ENCODE assay signal across 22 mouse cellular contexts in the genomic region with DNA sequence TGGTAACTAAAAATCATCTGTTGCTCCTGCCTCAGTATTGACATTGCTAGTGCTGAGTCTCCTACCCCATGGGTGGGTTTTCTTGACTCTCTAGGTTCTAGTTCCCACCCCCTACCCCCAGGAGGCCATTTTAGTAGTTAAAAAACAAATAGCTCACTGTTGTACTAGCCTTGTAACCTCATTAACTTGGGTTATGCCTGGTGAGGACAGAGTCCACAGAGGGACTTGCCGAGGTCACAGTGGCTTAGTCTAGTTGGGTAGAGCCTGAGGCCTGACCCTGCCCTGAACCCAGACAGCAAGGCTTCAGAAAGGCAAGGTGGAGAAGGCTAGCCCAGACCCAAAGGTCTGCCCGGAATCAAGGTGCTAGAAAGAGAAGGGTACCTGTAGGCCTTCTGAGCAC. TPM values are rescaled to one million over a fixed set of nuclear protein-coding genes. Genes with fewer than 3 reads are reported as not detected.
DNase-seq lines count a peak whose midpoint lies in the region; ATAC-seq and TF ChIP-seq lines count a peak whose summit lies in the region.
"Had no signal": no experiment of that assay in that cellular context is flagged by ENCODE, and none has a peak within 500 bp of the region (broad histone marks: within the 10 kb centered on the region; RNA-seq: fewer than 3 reads in every experiment).

No protein-coding gene starts in this region.

- ATAC-seq in kidney, embryonic 15.5 days (replicated peaks; ENCODE audit: low FRiP score), result no peak
- ATAC-seq in heart, embryonic 12.5 days (ENCODE audit: insufficient number of reproducible peaks, low FRiP score), result no peak

- H3K36me3 ChIP-seq in kidney, embryonic 15.5 days, result peaks cover 51% of the 10 kb centered on the region
- peaks cover 58% of the 10 kb centered on the region for H3K36me3 ChIP-seq in heart, embryonic 12.5 days

- no peaks in the 10 kb centered on the region for H3K27me3 ChIP-seq in kidney, embryonic 15.5 days
- no peaks in the 10 kb centered on the region for H3K27me3 ChIP-seq in heart, embryonic 12.5 days (replicated peaks)
- H3K27me3 ChIP-seq: heart, embryonic 15.5 days; hindbrain, embryonic 13.5 days; limb, embryonic 13.5 days had no signal

- DNase-seq in kidney, adult 11 months, result peak; percentile 72
- no peak for DNase-seq in layer of hippocampus, adult 2 months (ENCODE audit: low spot score in 2 of 2)
- DNase-seq in layer of hippocampus, adult 9-10 months (ENCODE audit: low spot score), result no peak
- DNase-seq in kidney, postnatal 36 days, result peak; percentile 56 to 71
- DNase-seq: cerebellum, adult 11 months; cerebellum, adult 9-11 months; heart, postnatal 36 days; layer of hippocampus, postnatal 36 days; lung, adult 2 months; midbrain, embryonic 14.5 days; right cerebral cortex, postnatal 25 days; thymus, postnatal 14 days had no signal

- no peak overlapping the region for H3K9ac ChIP-seq in kidney, embryonic 15.5 days
- no peak overlapping the region for H3K9ac ChIP-seq in heart, embryonic 12.5 days
- H3K9ac ChIP-seq: heart, embryonic 15.5 days; hindbrain, embryonic 13.5 days; limb, embryonic 13.5 days had no signal

- no peak overlapping the region for H3K4me2 ChIP-seq in kidney, embryonic 15.5 days
- H3K4me2 ChIP-seq in heart, embryonic 12.5 days, result no peak overlapping the region
- H3K4me2 ChIP-seq: heart, embryonic 15.5 days; hindbrain, embryonic 13.5 days; limb, embryonic 13.5 days had no signal

- peaks cover 46% of the 10 kb centered on the region for H3K4me1 ChIP-seq in kidney, embryonic 15.5 days
- peaks cover 56% of the 10 kb centered on the region for H3K4me1 ChIP-seq in olfactory bulb, adult 2 months (ENCODE audit: control insufficient read depth, insufficient read depth, low read length)
- H3K4me1 ChIP-seq in heart, embryonic 12.5 days (replicated peaks), result peaks cover 48% of the 10 kb centered on the region

- no peak overlapping the region for H3K4me3 ChIP-seq in kidney, embryonic 15.5 days (replicated peaks)
- H3K4me3 ChIP-seq in layer of hippocampus, adult 2 months, result no peak overlapping the region
- H3K4me3 ChIP-seq in olfactory bulb, adult 2 months (ENCODE audit: insufficient read depth, low read depth, low read length), result no peak overlapping the region
- H3K4me3 ChIP-seq in heart, embryonic 12.5 days, result no peak overlapping the region
- H3K4me3 ChIP-seq: forebrain, embryonic 10.5 days; heart, embryonic 15.5 days; hindbrain, embryonic 13.5 days; limb, embryonic 13.5 days had no signal

- WGBS in kidney, embryonic 15.5 days, result 91% methylated on average over 2 of the region's 2 CpGs
- WGBS in olfactory bulb, adult 2 months, result 82% methylated on average over 2 of the region's 2 CpGs
- 82% methylated on average over 2 of the region's 2 CpGs for WGBS in heart, embryonic 12.5 days

- no peaks in the 10 kb centered on the region for H3K9me3 ChIP-seq in kidney, embryonic 15.5 days (replicated peaks)
- no peaks in the 10 kb centered on the region for H3K9me3 ChIP-seq in heart, embryonic 12.5 days (replicated peaks)
- H3K9me3 ChIP-seq: forebrain, embryonic 10.5 days; heart, embryonic 15.5 days; hindbrain, embryonic 13.5 days; limb, embryonic 13.5 days had no signal

- no peak for TF ChIP-seq POLR2A in olfactory bulb, adult 2 months (IDR thresholded peaks at IDR 0.05; ENCODE audit: insufficient read depth, low read depth, low read length)

- no peak for TF ChIP-seq CTCF in layer of hippocampus, adult 2 months (conservative IDR thresholded peaks at IDR 0.05)
- TF ChIP-seq CTCF in olfactory bulb, adult 2 months (IDR thresholded peaks at IDR 0.05; ENCODE audit: insufficient read depth, low read depth, low read length), result no peak

- H3K27ac ChIP-seq in kidney, embryonic 15.5 days, result no peak overlapping the region
- H3K27ac ChIP-seq in layer of hippocampus, adult 2 months, result peak overlapping the region; percentile 21; the same call in 1 of the 2 replicates
- peak overlapping the region; percentile 48; the same call in 1 of the 2 replicates for H3K27ac ChIP-seq in olfactory bulb, adult 2 months (ENCODE audit: insufficient read depth, low read depth, low read length)
- H3K27ac ChIP-seq in heart, embryonic 12.5 days (ENCODE audit: poor library complexity, severe bottlenecking), result no peak overlapping the region
- H3K27ac ChIP-seq: forebrain, embryonic 10.5 days; limb, embryonic 13.5 days had no signal

RNA-seq across cellular contexts. Expression of gene Pttg1ip, which starts 6.5 kb away (rescaled TPM):
- 149 and 152 TPM in 2 replicates for polyA plus RNA-seq in kidney, embryonic 15.5 days (2015; fragmentation: Nextera tagmentation; extraction: Ambion mirVana)
- total RNA-seq in layer of hippocampus, adult 2 months (2021), result 10 to 100 TPM; 76.9 to 77.5 TPM
- polyA plus RNA-seq in olfactory bulb, adult 2 months (2012; ENCODE audit: insufficient read depth, insufficient read length, low replicate concordance, missing spikeins), result not detected in 2 replicates
- polyA plus RNA-seq in heart, embryonic 12.5 days (2016; fragmentation: Nextera tagmentation; extraction: Ambion mirVana), result 103 and 104 TPM in 2 replicates

RNA-seq across cellular contexts. Expression of gene Sumo3, which starts 17.9 kb away (rescaled TPM):
- 332 TPM in 2 replicates for polyA plus RNA-seq in kidney, embryonic 15.5 days (2015; fragmentation: Nextera tagmentation; extraction: Ambion mirVana)
- 100 to 1,000 TPM; 131 to 138 TPM for total RNA-seq in layer of hippocampus, adult 2 months (2021)
- 414 TPM in 1 of 2 replicates, not detected in the other for polyA plus RNA-seq in olfactory bulb, adult 2 months (2012; ENCODE audit: insufficient read depth, insufficient read length, low replicate concordance, missing spikeins)
- polyA plus RNA-seq in heart, embryonic 12.5 days (2016; fragmentation: Nextera tagmentation; extraction: Ambion mirVana), result 177 and 184 TPM in 2 replicates

RNA-seq across cellular contexts. Expression of gene Gm49325, which starts 18.0 kb away (rescaled TPM):
- polyA plus RNA-seq in kidney, embryonic 15.5 days (2015; fragmentation: Nextera tagmentation; extraction: Ambion mirVana), result 3.6 and 6.3 TPM in 2 replicates
- 10 to 100 TPM; 18.3 to 27.0 TPM for total RNA-seq in layer of hippocampus, adult 2 months (2021)
- not detected in 2 replicates for polyA plus RNA-seq in olfactory bulb, adult 2 months (2012; ENCODE audit: insufficient read depth, insufficient read length, low replicate concordance, missing spikeins)
- 14.5 TPM in 1 of 2 replicates, not detected in the other for polyA plus RNA-seq in heart, embryonic 12.5 days (2016; fragmentation: Nextera tagmentation; extraction: Ambion mirVana)
- total RNA-seq: common myeloid progenitor, adult 5-6 weeks; megakaryocyte-erythroid progenitor cell, adult 5-6 weeks had no signal
- polyA plus RNA-seq: lung, adult 2 months; spleen, adult 2 months had no signal

RNA-seq across cellular contexts. Expression of gene Ube2g2, which starts 34.0 kb away (rescaled TPM):
- 71.9 and 72.0 TPM in 2 replicates for polyA plus RNA-seq in kidney, embryonic 15.5 days (2015; fragmentation: Nextera tagmentation; extraction: Ambion mirVana)
- total RNA-seq in layer of hippocampus, adult 2 months (2021), result 10 to 100 TPM; 81.6 to 95.4 TPM
- not detected in 2 replicates for polyA plus RNA-seq in olfactory bulb, adult 2 months (2012; ENCODE audit: insufficient read depth, insufficient read length, low replicate concordance, missing spikeins)
- polyA plus RNA-seq in heart, embryonic 12.5 days (2016; fragmentation: Nextera tagmentation; extraction: Ambion mirVana), result 69.5 and 72.8 TPM in 2 replicates

RNA-seq across cellular contexts. Expression of gene Itgb2, which starts 58.0 kb away (rescaled TPM):
- 2.1 and 2.3 TPM in 2 replicates for polyA plus RNA-seq in kidney, embryonic 15.5 days (2015; fragmentation: Nextera tagmentation; extraction: Ambion mirVana)
- 1 to 10 TPM; 3.3 to 4.6 TPM for total RNA-seq in layer of hippocampus, adult 2 months (2021)
- 191 TPM in 1 of 2 replicates, not detected in the other for polyA plus RNA-seq in olfactory bulb, adult 2 months (2012; ENCODE audit: insufficient read depth, insufficient read length, low replicate concordance, missing spikeins)
- 1.5 and 2.5 TPM in 2 replicates for polyA plus RNA-seq in heart, embryonic 12.5 days (2016; fragmentation: Nextera tagmentation; extraction: Ambion mirVana)

Comparison
In these comparisons a context has a peak if more than half of its experiments do, and no peak if none do; other contexts are left out.
1. DNase-seq: peak in kidney, adult 11 months (single experiment) and kidney, postnatal 36 days (2 of 2); none in layer of hippocampus, adult 2 months (0 of 2) and layer of hippocampus, adult 9-10 months (single experiment).
2. H3K27ac ChIP-seq: peak in layer of hippocampus, adult 2 months (single experiment) and olfactory bulb, adult 2 months (single experiment); none in kidney, embryonic 15.5 days (single experiment) and heart, embryonic 12.5 days (single experiment).